Comparison of ENCODE assay signal across 16 mouse cellular contexts in genomic region chr16:22549346-22549745, GRCm38 (mm10).
DNase-seq lines count a peak whose midpoint lies in the region; ATAC-seq and TF ChIP-seq lines count a peak whose summit lies in the region.
"Had no signal": no experiment of that assay in that cellular context is flagged by ENCODE, and none has a peak within 500 bp of the region (broad histone marks: within the 10 kb centered on the region; RNA-seq: fewer than 3 reads in every experiment).

No protein-coding gene starts in this region.

- ATAC-seq in heart, embryonic 14.5 days (ENCODE audit: insufficient number of reproducible peaks, insufficient read depth, low FRiP score, low read depth) = no peak
- no peak for ATAC-seq in kidney, embryonic 16.5 days (ENCODE audit: low FRiP score, low TSS enrichment)
- ATAC-seq in midbrain, embryonic 11.5 days (ENCODE audit: low FRiP score) = no peak
- ATAC-seq in midbrain, embryonic 14.5 days (ENCODE audit: low FRiP score, low TSS enrichment) = no peak
- no peak for ATAC-seq in stomach, postnatal 0 days (ENCODE audit: low FRiP score, low TSS enrichment)
- ATAC-seq in monocyte, adult 5-6 weeks (replicated peaks; ENCODE audit: insufficient number of reproducible peaks, low FRiP score, low TSS enrichment, poor library complexity, severe bottlenecking) = no peak

- H3K4me2 ChIP-seq in heart, embryonic 14.5 days (ENCODE audit: low read length) = peak overlapping the region; percentile 62
- peak overlapping the region; percentile 72 for H3K4me2 ChIP-seq in kidney, embryonic 16.5 days (replicated peaks; ENCODE audit: low read depth, low read length)
- H3K4me2 ChIP-seq in midbrain, embryonic 11.5 days = no peak overlapping the region
- H3K4me2 ChIP-seq in midbrain, embryonic 14.5 days (ENCODE audit: low read length) = no peak overlapping the region
- H3K4me2 ChIP-seq in stomach, postnatal 0 days (replicated peaks; ENCODE audit: low read depth) = 0 out of 2 replicates have a peak overlapping the region, but pooled peaks have one; percentile 11

- TF ChIP-seq POLR2A in heart, adult 2 months (IDR thresholded peaks at IDR 0.05; ENCODE audit: insufficient read depth, low read depth, low read length) = no peak

- intact Hi-C loops in heart, adult 2 months (cut with DNase I) = loop anchor here (2.0 to 5.0 kb wide), 2 partner anchors 47 to 247 kb away; no protein-coding TSS in a partner anchor

- H3K27ac ChIP-seq in heart, embryonic 14.5 days (replicated peaks in 1 of 2; ENCODE audit: control insufficient read depth in 1 of 2, insufficient read depth in 1 of 2, low read depth in 2 of 2, low read length in 2 of 2) = no peak overlapping the region
- no peak overlapping the region for H3K27ac ChIP-seq in heart, adult 2 months
- H3K27ac ChIP-seq in kidney, embryonic 16.5 days (ENCODE audit: low read length) = no peak overlapping the region
- no peak overlapping the region for H3K27ac ChIP-seq in midbrain, embryonic 11.5 days (ENCODE audit: low read depth, low read length)
- no peak overlapping the region for H3K27ac ChIP-seq in midbrain, embryonic 14.5 days (replicated peaks; ENCODE audit: low read depth, low read length)
- no peak overlapping the region for H3K27ac ChIP-seq in stomach, postnatal 0 days (replicated peaks)

- H3K79me2 ChIP-seq in heart, adult 2 months (replicated peaks; ENCODE audit: control insufficient read depth, insufficient read depth, low read length) = no peaks in the 10 kb centered on the region

- no peaks in the 10 kb centered on the region for H3K9me3 ChIP-seq in heart, embryonic 14.5 days (ENCODE audit: control insufficient read depth, low read length)
- H3K9me3 ChIP-seq in kidney, embryonic 16.5 days (ENCODE audit: low read length) = no peaks in the 10 kb centered on the region
- H3K9me3 ChIP-seq in midbrain, embryonic 11.5 days (ENCODE audit: control insufficient read depth, low read length) = no peaks in the 10 kb centered on the region
- no peaks in the 10 kb centered on the region for H3K9me3 ChIP-seq in midbrain, embryonic 14.5 days (ENCODE audit: control insufficient read depth, low read length)
- H3K9me3 ChIP-seq in stomach, postnatal 0 days (ENCODE audit: control insufficient read depth, low read length) = no peaks in the 10 kb centered on the region
- H3K9me3 ChIP-seq: embryonic facial prominence, embryonic 13.5 days; forebrain, embryonic 10.5 days; neural tube, embryonic 15.5 days had no signal

- 41% methylated on average over 5 of the region's 5 CpGs for WGBS in heart, embryonic 14.5 days
- WGBS in heart, adult 2 months = 72% methylated on average over 5 of the region's 5 CpGs
- 86% methylated on average over 5 of the region's 5 CpGs for WGBS in kidney, embryonic 16.5 days
- 74% methylated on average over 5 of the region's 5 CpGs for WGBS in midbrain, embryonic 11.5 days
- whole genome bisulfite sequencing in midbrain, embryonic 14.5 days = 84% methylated on average over 5 of the region's 5 CpGs
- WGBS in stomach, postnatal 0 days = 80% methylated on average over 5 of the region's 5 CpGs

- no peak overlapping the region for H3K9ac ChIP-seq in heart, embryonic 14.5 days (ENCODE audit: low read length)
- no peak overlapping the region for H3K9ac ChIP-seq in heart, adult 2 months (ENCODE audit: low read depth, low read length)
- H3K9ac ChIP-seq in kidney, embryonic 16.5 days (replicated peaks; ENCODE audit: low read length) = no peak overlapping the region
- H3K9ac ChIP-seq in midbrain, embryonic 11.5 days (ENCODE audit: low read length) = no peak overlapping the region
- no peak overlapping the region for H3K9ac ChIP-seq in midbrain, embryonic 14.5 days (replicated peaks; ENCODE audit: low read length)
- no peak overlapping the region for H3K9ac ChIP-seq in stomach, postnatal 0 days (ENCODE audit: low read length)

- H3K27me3 ChIP-seq in heart, embryonic 14.5 days (ENCODE audit: control insufficient read depth, insufficient read depth, low read length) = no peaks in the 10 kb centered on the region
- no peaks in the 10 kb centered on the region for H3K27me3 ChIP-seq in heart, adult 2 months (ENCODE audit: control insufficient read depth, insufficient read depth, low read length)
- no peaks in the 10 kb centered on the region for H3K27me3 ChIP-seq in kidney, embryonic 16.5 days (ENCODE audit: insufficient read depth, low read length)
- H3K27me3 ChIP-seq in midbrain, embryonic 11.5 days (ENCODE audit: control insufficient read depth, insufficient read depth, low read length) = peaks cover 9% of the 10 kb centered on the region
- no peaks in the 10 kb centered on the region for H3K27me3 ChIP-seq in midbrain, embryonic 14.5 days (ENCODE audit: control insufficient read depth, insufficient read depth, low read length)
- H3K27me3 ChIP-seq in stomach, postnatal 0 days (ENCODE audit: control insufficient read depth, insufficient read depth, low read length) = no peaks in the 10 kb centered on the region
- H3K27me3 ChIP-seq: embryonic facial prominence, embryonic 13.5 days had no signal

- H3K36me3 ChIP-seq in heart, embryonic 14.5 days (ENCODE audit: control insufficient read depth, insufficient read depth, low read length) = no peaks in the 10 kb centered on the region
- H3K36me3 ChIP-seq in heart, adult 2 months (ENCODE audit: control insufficient read depth, insufficient read depth, low read length) = peaks cover 7% of the 10 kb centered on the region; the same call in 1 of the 2 replicates
- H3K36me3 ChIP-seq in kidney, embryonic 16.5 days (ENCODE audit: insufficient read depth, low read length) = no peaks in the 10 kb centered on the region
- no peaks in the 10 kb centered on the region for H3K36me3 ChIP-seq in midbrain, embryonic 11.5 days (ENCODE audit: control insufficient read depth, insufficient read depth, low read length)
- H3K36me3 ChIP-seq in midbrain, embryonic 14.5 days (ENCODE audit: control insufficient read depth, insufficient read depth, low read length) = no peaks in the 10 kb centered on the region
- no peaks in the 10 kb centered on the region for H3K36me3 ChIP-seq in stomach, postnatal 0 days (ENCODE audit: control insufficient read depth, insufficient read depth, low read length)
- H3K36me3 ChIP-seq: embryonic facial prominence, embryonic 13.5 days; forebrain, embryonic 10.5 days; neural tube, embryonic 15.5 days had no signal

- H3K4me1 ChIP-seq in heart, embryonic 14.5 days (ENCODE audit: control insufficient read depth in 2 of 2, insufficient read depth in 2 of 2, low read length in 2 of 2) = peaks cover 29 to 52% of the 10 kb centered on the region in 2 experiments
- peaks cover 13% of the 10 kb centered on the region for H3K4me1 ChIP-seq in heart, adult 2 months (ENCODE audit: control insufficient read depth, insufficient read depth, low read length)
- H3K4me1 ChIP-seq in kidney, embryonic 16.5 days (ENCODE audit: insufficient read depth, low read length) = peaks cover 29% of the 10 kb centered on the region
- H3K4me1 ChIP-seq in midbrain, embryonic 11.5 days (ENCODE audit: control insufficient read depth, insufficient read depth, low read length) = peaks cover 9% of the 10 kb centered on the region
- peaks cover 16% of the 10 kb centered on the region for H3K4me1 ChIP-seq in midbrain, embryonic 14.5 days (ENCODE audit: control insufficient read depth, insufficient read depth, low read length)
- H3K4me1 ChIP-seq in stomach, postnatal 0 days (replicated peaks; ENCODE audit: control insufficient read depth, insufficient read depth) = peaks cover 10% of the 10 kb centered on the region

- TF ChIP-seq EP300 in heart, adult 2 months (IDR thresholded peaks at IDR 0.05; ENCODE audit: insufficient read depth, low read depth, low read length) = no peak
- no peak for TF ChIP-seq EP300 in stomach, postnatal 0 days (optimal IDR thresholded peaks at IDR 0.05)

- H3K4me3 ChIP-seq in heart, embryonic 14.5 days (ENCODE audit: control insufficient read depth in 1 of 2, insufficient read depth in 1 of 2, low read depth in 1 of 2, low read length in 2 of 2) = peak overlapping the region in 1 of 2 experiments; percentile 40; a peak in 2 of 4 replicates
- H3K4me3 ChIP-seq in heart, adult 2 months = no peak overlapping the region
- H3K4me3 ChIP-seq in kidney, embryonic 16.5 days (ENCODE audit: low read length) = 0 out of 2 replicates have a peak overlapping the region, but pooled peaks have one; percentile 47
- H3K4me3 ChIP-seq in midbrain, embryonic 11.5 days (ENCODE audit: low read depth, low read length) = no peak overlapping the region
- H3K4me3 ChIP-seq in midbrain, embryonic 14.5 days (replicated peaks; ENCODE audit: low read depth, low read length) = no peak overlapping the region
- no peak overlapping the region for H3K4me3 ChIP-seq in stomach, postnatal 0 days (ENCODE audit: low read depth, low read length)

- TF ChIP-seq CTCF in heart, adult 2 months (IDR thresholded peaks at IDR 0.05) = no peak
- TF ChIP-seq CTCF in stomach, postnatal 0 days (IDR thresholded peaks at IDR 0.05; ENCODE audit: low read depth) = no peak

- DNase-seq in heart, adult 2 months = no peak
- DNase-seq in kidney, postnatal 4 days = no peak
- DNase-seq in midbrain, embryonic 11.5 days (ENCODE audit: low spot score, missing footprints) = peak; percentile 82
- no peak for DNase-seq in midbrain, embryonic 14.5 days
- no peak for DNase-seq in stomach, postnatal 0 days (ENCODE audit: low spot score)
- DNase-seq: adrenal gland, adult 2 months; cerebellum, adult 11-12 months; gastrocnemius, postnatal 25 days; layer of hippocampus, postnatal 36 days; retina, postnatal 1 day had no signal

Comparison
In these comparisons a context has a peak if more than half of its experiments do, and no peak if none do; other contexts are left out.
1. H3K4me2 ChIP-seq: peak in heart, embryonic 14.5 days (single experiment), kidney, embryonic 16.5 days (single experiment) and stomach, postnatal 0 days (single experiment); none in midbrain, embryonic 11.5 days (single experiment) and midbrain, embryonic 14.5 days (single experiment).